Mouse (Mus musculus): ENCODE results near the gene Ngly1. TPM values are rescaled to one million over a fixed set of nuclear protein-coding genes. Genes with fewer than 3 reads are reported as not detected.

Gene Ngly1
- polyA plus RNA-seq, 1 experiment = 21.7 TPM

- DNase-seq (ENCODE audit: low read depth, low spot score) = no peak
- WGBS = 76% methylated on average over 4 of the region's 4 CpGs
Measured at GRCm38 (mm10) chr14:16324394-16324793, 75.3 kb downstream of the Ngly1 start.

- 42% methylated on average over 1 of the region's 1 CpGs for WGBS
- DNase-seq (ENCODE audit: low read depth, low spot score) = no peak
Measured at GRCm38 (mm10) chr14:16325208-16325607, 76.1 kb downstream of the Ngly1 start.

DNA sequence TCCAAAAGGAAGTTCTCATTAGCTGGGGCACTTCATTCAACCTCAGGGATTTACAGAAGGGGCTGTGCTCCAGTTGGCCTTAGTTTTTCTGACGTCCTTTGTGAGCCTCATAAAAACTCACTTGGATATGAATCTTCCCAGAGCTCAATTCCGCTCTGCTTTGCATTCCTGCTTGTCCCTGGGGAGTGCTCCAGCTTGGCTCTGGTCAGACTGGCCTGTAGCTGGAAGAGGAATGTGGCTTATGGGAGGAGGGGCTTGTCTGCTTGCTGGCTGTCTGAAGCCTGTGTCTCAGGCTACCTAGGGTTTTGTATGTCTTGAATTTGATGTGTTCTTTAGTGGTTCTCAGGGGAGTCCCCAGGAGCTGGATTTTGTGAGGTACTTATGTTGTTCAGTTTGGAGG lies 79.5 kb downstream of the Ngly1 start:
- no peak for DNase-seq (ENCODE audit: low read depth, low spot score)
- 39% methylated on average over 2 of the region's 2 CpGs for WGBS

DNA sequence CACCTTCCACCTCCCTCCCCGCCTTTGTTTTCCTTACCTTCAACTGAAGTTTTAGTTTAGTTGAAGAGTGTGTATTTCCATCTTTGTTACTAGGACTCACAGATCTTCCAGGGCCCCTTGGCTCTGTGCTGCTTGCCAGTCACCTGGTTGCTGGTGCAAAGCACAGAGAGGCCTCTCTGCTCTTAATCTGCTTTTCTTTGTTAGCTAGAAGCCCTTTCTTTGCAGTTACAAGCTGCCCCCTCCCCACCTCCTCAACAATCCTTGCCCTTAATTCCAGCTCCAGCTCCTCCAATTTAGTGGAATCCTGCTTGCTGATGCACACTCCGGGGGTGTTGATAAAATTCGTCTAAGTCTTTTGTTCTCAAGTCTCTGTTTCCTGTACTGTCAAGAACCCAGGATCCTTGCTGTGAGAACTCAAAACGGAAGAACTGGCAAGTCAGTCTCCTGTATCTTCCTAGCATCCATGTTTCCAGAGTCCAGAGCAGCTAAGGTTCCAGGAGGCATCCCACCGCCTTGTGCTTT lies 79.9 kb downstream of the Ngly1 start:
- WGBS = 55% methylated on average over 5 of the region's 5 CpGs
- DNase-seq (ENCODE audit: low read depth, low spot score) = no peak

DNA sequence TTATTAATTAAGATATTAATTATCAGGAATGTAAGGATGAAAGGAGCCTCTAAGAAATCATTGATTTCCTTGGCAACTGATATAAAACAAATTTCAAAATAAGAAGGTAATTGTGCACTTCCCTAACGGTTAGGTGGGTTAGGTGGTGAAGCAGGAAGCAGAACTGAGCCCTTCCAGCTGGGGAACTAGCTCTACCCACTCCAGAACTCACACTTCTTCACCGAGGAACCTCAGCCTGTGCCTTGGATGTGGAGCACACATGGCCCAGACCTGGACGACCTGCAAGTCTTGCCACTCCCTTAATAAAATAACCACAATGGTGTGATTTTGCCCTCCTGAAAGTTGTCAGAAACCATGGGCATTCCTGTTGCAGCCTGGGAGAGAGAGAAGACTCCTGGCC lies 80.7 kb downstream of the Ngly1 start:
- DNase-seq (ENCODE audit: low read depth, low spot score) = no peak
- 49% methylated on average over 3 of the region's 3 CpGs for WGBS

DNA sequence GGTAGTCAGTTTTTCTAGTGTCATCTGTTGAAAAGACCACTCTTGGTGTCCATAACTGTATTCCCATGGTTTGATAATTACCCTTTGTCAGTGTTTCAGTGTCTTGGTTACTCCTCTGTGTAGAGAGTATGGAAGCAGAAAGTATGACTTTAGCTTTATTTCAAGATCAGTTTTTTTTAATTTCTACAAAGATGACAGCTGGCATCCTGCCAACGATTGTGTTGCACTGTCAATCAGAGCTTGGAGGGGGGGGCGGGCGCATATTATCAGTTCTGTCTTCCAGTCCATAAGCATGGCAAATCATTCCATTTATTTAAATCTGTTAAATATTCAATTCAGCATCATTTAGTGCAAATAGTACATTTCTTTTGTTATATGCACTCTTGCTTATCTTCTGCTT lies 85.2 kb downstream of the Ngly1 start:
- no peak for DNase-seq (ENCODE audit: low read depth, low spot score)
- 81% methylated on average over 3 of the region's 3 CpGs for WGBS

- WGBS = 49% methylated on average over 3 of the region's 3 CpGs
- DNase-seq (ENCODE audit: low read depth, low spot score) = no peak
Measured at GRCm38 (mm10) chr14:16335835-16336417, 86.8 kb downstream of the Ngly1 start.

DNA sequence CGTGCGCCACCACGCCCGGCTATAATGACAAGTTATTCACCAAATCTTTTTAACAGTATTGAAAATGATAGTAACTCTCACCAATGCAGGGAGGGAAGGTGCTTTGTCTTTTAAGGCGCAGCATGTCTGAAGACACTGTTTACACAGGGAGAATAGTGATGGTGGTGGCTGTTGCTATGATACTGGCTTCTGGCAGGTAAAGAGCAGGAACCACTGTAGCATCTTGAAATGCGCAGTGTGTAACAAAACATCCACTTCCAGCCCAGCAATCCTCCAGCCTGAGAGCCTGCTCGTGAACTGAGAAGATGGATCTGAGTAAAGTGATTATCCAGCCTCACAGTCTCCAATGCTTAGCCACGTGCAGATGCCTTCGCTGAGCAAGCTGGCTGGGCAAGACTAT lies 98.4 kb downstream of the Ngly1 start:
- no peak for DNase-seq (ENCODE audit: low read depth, low spot score)
- WGBS = 77% methylated on average over 9 of the region's 9 CpGs

- 45% methylated on average over 1 of the region's 1 CpGs for WGBS
- DNase-seq (ENCODE audit: low read depth, low spot score) = no peak
Measured at GRCm38 (mm10) chr14:16359704-16360103, 110.6 kb downstream of the Ngly1 start.

Other genes starting within 250 kb of the Ngly1 start
- 6.7 and 8.8 TPM in 2 replicates for gene Oxsm, start 528 bp downstream of the Ngly1 start, polyA plus RNA-seq (2012; rRNA removed)
- 6.5 and 8.9 TPM in 2 replicates for gene Top2b, start 115.9 kb downstream of the Ngly1 start, polyA plus RNA-seq (2012; rRNA removed)

Data from large intestine, adult 2 months (tissue).